In genomic region chr1:58101531-58102146, GRCm38 (mm10) we compare ENCODE assay signal across 10 mouse cellular contexts. TPM values are rescaled to one million over a fixed set of nuclear protein-coding genes. Genes with fewer than 3 reads are reported as not detected.
DNase-seq lines count a peak whose midpoint lies in the region; ATAC-seq and TF ChIP-seq lines count a peak whose summit lies in the region.
"Had no signal": no experiment of that assay in that cellular context is flagged by ENCODE, and none has a peak within 500 bp of the region (broad histone marks: within the 10 kb centered on the region; RNA-seq: fewer than 3 reads in every experiment).

No protein-coding gene starts in this region.

- H3K4me2 ChIP-seq in liver, embryonic 13.5 days = no peak overlapping the region
- H3K4me2 ChIP-seq in heart, postnatal 0 days (ENCODE audit: low read depth, low read length) = no peak overlapping the region
- no peak overlapping the region for H3K4me2 ChIP-seq in forebrain, embryonic 12.5 days
- H3K4me2 ChIP-seq: neural tube, embryonic 12.5 days had no signal

- H3K27ac ChIP-seq in liver, embryonic 13.5 days = peak overlapping the region; percentile 22; the same call in 1 of the 2 replicates
- H3K27ac ChIP-seq in heart, postnatal 0 days (ENCODE audit: low read depth) = no peak overlapping the region; the same call in 1 of the 2 replicates
- no peak overlapping the region for H3K27ac ChIP-seq in forebrain, embryonic 12.5 days
- H3K27ac ChIP-seq: neural tube, embryonic 12.5 days had no signal

- ATAC-seq in liver, embryonic 13.5 days (ENCODE audit: low read depth) = no peak
- 0 out of 2 replicates have a peak, but pooled peaks have one; percentile 27 for ATAC-seq in heart, postnatal 0 days (ENCODE audit: insufficient read depth, low read depth)
- peak; percentile 67 for ATAC-seq in megakaryocyte progenitor cell, adult 5-6 weeks (replicated peaks; ENCODE audit: poor library complexity)
- no peak for ATAC-seq in forebrain, embryonic 12.5 days (ENCODE audit: low FRiP score)

- no peaks in the 10 kb centered on the region for H3K9me3 ChIP-seq in liver, embryonic 13.5 days (replicated peaks)
- H3K9me3 ChIP-seq in heart, postnatal 0 days (replicated peaks; ENCODE audit: control insufficient read depth, low read length) = no peaks in the 10 kb centered on the region
- no peaks in the 10 kb centered on the region for H3K9me3 ChIP-seq in forebrain, embryonic 12.5 days
- H3K9me3 ChIP-seq: neural tube, embryonic 12.5 days had no signal

- TF ChIP-seq EP300 in heart, postnatal 0 days (IDR thresholded peaks at IDR 0.05; ENCODE audit: low read depth) = no peak

- H3K9ac ChIP-seq in liver, embryonic 13.5 days = no peak overlapping the region
- no peak overlapping the region for H3K9ac ChIP-seq in heart, postnatal 0 days (replicated peaks; ENCODE audit: low read depth, low read length)
- no peak overlapping the region for H3K9ac ChIP-seq in forebrain, embryonic 12.5 days
- H3K9ac ChIP-seq: neural tube, embryonic 12.5 days had no signal

- 45% methylated on average over 2 of the region's 2 CpGs for WGBS in liver, embryonic 13.5 days (ENCODE audit: insufficient replicate concordance)
- 61% methylated on average over 2 of the region's 2 CpGs for WGBS in heart, postnatal 0 days
- WGBS in forebrain, embryonic 12.5 days = 72% methylated on average over 2 of the region's 2 CpGs

- no peaks in the 10 kb centered on the region for H3K27me3 ChIP-seq in liver, embryonic 13.5 days
- H3K27me3 ChIP-seq in heart, postnatal 0 days (ENCODE audit: control insufficient read depth, insufficient read depth, low read length) = no peaks in the 10 kb centered on the region
- H3K27me3 ChIP-seq in forebrain, embryonic 12.5 days = no peaks in the 10 kb centered on the region
- H3K27me3 ChIP-seq: neural tube, embryonic 12.5 days had no signal

- no peak overlapping the region for H3K4me3 ChIP-seq in liver, embryonic 13.5 days (replicated peaks)
- H3K4me3 ChIP-seq in heart, postnatal 0 days (ENCODE audit: low read depth, low read length) = no peak overlapping the region
- no peak overlapping the region for H3K4me3 ChIP-seq in forebrain, embryonic 12.5 days (replicated peaks)
- H3K4me3 ChIP-seq: neural tube, embryonic 12.5 days had no signal

- DNase-seq in liver, embryonic 13.5 days = no peak
- no peak for DNase-seq in liver
- peak; percentile 46 for DNase-seq in adrenal gland, postnatal 14 days
- DNase-seq in heart, postnatal 0 days (ENCODE audit: low spot score) = peak; percentile 29
- no peak for DNase-seq in testis, postnatal 10 days (ENCODE audit: low spot score)
- DNase-seq: spleen, adult 18-20 months had no signal

- TF ChIP-seq CTCF in heart, postnatal 0 days (IDR thresholded peaks at IDR 0.05; ENCODE audit: low read depth) = no peak

- no peaks in the 10 kb centered on the region for H3K4me1 ChIP-seq in liver, embryonic 13.5 days (replicated peaks)
- H3K4me1 ChIP-seq in heart, postnatal 0 days (ENCODE audit: control insufficient read depth, insufficient read depth) = no peaks in the 10 kb centered on the region
- H3K4me1 ChIP-seq in forebrain, embryonic 12.5 days = no peaks in the 10 kb centered on the region
- H3K4me1 ChIP-seq: neural tube, embryonic 12.5 days had no signal

- no peaks in the 10 kb centered on the region for H3K36me3 ChIP-seq in liver, embryonic 13.5 days
- no peaks in the 10 kb centered on the region for H3K36me3 ChIP-seq in heart, postnatal 0 days (replicated peaks; ENCODE audit: control insufficient read depth, insufficient read depth, low read length)
- H3K36me3 ChIP-seq in forebrain, embryonic 12.5 days (replicated peaks) = no peaks in the 10 kb centered on the region
- H3K36me3 ChIP-seq: neural tube, embryonic 12.5 days had no signal

RNA-seq across cellular contexts. Expression of gene Aox3, which starts 11.3 kb away (rescaled TPM):
- 0.06 and 0.16 TPM in 2 replicates for polyA plus RNA-seq in liver, embryonic 13.5 days (2015; fragmentation: Nextera tagmentation; extraction: Ambion mirVana)
- total RNA-seq in adrenal gland, postnatal 14 days (2021) = 2.7 and 8.4 TPM in 2 replicates
- not detected in 2 replicates for total RNA-seq in heart, postnatal 0 days (2014; rRNA removed; ENCODE audit: low replicate concordance)
- 0.12 and 0.54 TPM in 2 replicates for polyA plus RNA-seq in heart, postnatal 0 days (2015; fragmentation: Nextera tagmentation; extraction: Ambion mirVana)
- total RNA-seq in megakaryocyte progenitor cell, adult 5-6 weeks (2015) = not detected in 2 replicates
- total RNA-seq in megakaryocyte progenitor cell, adult 5-6 weeks (2017) = not detected in 2 replicates
- 0.20 and 0.29 TPM in 2 replicates for polyA plus RNA-seq in forebrain, embryonic 12.5 days (2016; fragmentation: Nextera tagmentation; extraction: Ambion mirVana)
- total RNA-seq: MEL had no signal

Comparison
In these comparisons a context has a peak if more than half of its experiments do, and no peak if none do; other contexts are left out.
1. ATAC-seq: peak in heart, postnatal 0 days (single experiment) and megakaryocyte progenitor cell, adult 5-6 weeks (single experiment); none in liver, embryonic 13.5 days (single experiment) and forebrain, embryonic 12.5 days (single experiment).
2. DNase-seq: peak in adrenal gland, postnatal 14 days (single experiment) and heart, postnatal 0 days (single experiment); none in liver, embryonic 13.5 days (single experiment), liver (single experiment) and testis, postnatal 10 days (single experiment).